Mouse (Mus musculus): ENCODE data around the gene Txndc12. TPM values are rescaled to one million over a fixed set of nuclear protein-coding genes. Genes with fewer than 3 reads are reported as not detected.

Gene Txndc12
- total and polyA plus RNA-seq, 3 experiments, result 45.5 to 62.3 (median 52.7) TPM

- DNase-seq (ENCODE audit: extremely low read depth), result no peak
- H3K4me2 ChIP-seq (ENCODE audit: insufficient read depth, low read depth, poor library complexity, severe bottlenecking), result peak overlapping the region; percentile 83
- H3K36me3 ChIP-seq (replicated peaks in 1 of 2; ENCODE audit: control insufficient read depth in 1 of 2, insufficient read depth in 1 of 2, low read length in 1 of 2), result peaks cover 4 to 22% of the 10 kb centered on the region in 2 experiments
- H3K4me3 ChIP-seq (replicated peaks in 1 of 3; ENCODE audit: low read depth in 2 of 3, low read length in 2 of 3, poor library complexity in 1 of 3), result peak overlapping the region; percentile 72 to 83 (median 76)
- in situ Hi-C loops (cut with MboI; ENCODE audit: low pct_ligation_motif_present, low pct_unique_long_range_greater_than_20kb, low sequenced_read_pairs), result no loop called here
- H3K27me3 ChIP-seq (replicated peaks), result no peaks in the 10 kb centered on the region
- H3K79me2 ChIP-seq (replicated peaks; ENCODE audit: control insufficient read depth, extremely low read depth, insufficient read depth, poor library complexity, severe bottlenecking), result peaks cover 47% of the 10 kb centered on the region
- TF ChIP-seq ELF1 (IDR thresholded peaks at IDR 0.05; ENCODE audit: low read depth, low read length) (no peak), JUN (IDR thresholded peaks at IDR 0.05; ENCODE audit: insufficient read depth, low read depth, low read length) (no peak), CTCF (conservative IDR thresholded peaks at IDR 0.05 in 1 of 2, IDR thresholded peaks at IDR 0.05 in 1 of 2; ENCODE audit: low read depth in 2 of 2, low read length in 2 of 2) (0 out of 4 replicates have a peak, but pooled peaks of 1 of the 2 experiments have one; percentile 3)
- H3K9ac ChIP-seq (ENCODE audit: insufficient read depth, low read depth), result peak overlapping the region; percentile 98
- dilution Hi-C loops (cut with MboI; ENCODE audit: extremely low pct_ligation_motif_present, extremely low pct_unique_long_range_greater_than_20kb, low sequenced_read_pairs), result no loop called here
- peak overlapping the region; percentile 98; the same call in 1 of the 2 replicates for H3K27ac ChIP-seq (ENCODE audit: insufficient read depth, low read depth)
- H3K4me1 ChIP-seq (ENCODE audit: control insufficient read depth in 1 of 2, insufficient read depth in 2 of 2), result peaks cover 0 to 42% of the 10 kb centered on the region in 2 experiments; a peak in 2 of 4 replicates
- no peaks in the 10 kb centered on the region for H3K9me3 ChIP-seq (replicated peaks; ENCODE audit: low read length)
These were observed 540 bp downstream of the Txndc12 start for GRCm38 (mm10) chr4:108834971-108835311.

- Histone ChIP-seq H3K4me3 (replicated peaks in 1 of 3; ENCODE audit: low read depth in 2 of 3, low read length in 2 of 3, poor library complexity in 1 of 3) (peak overlapping the region; percentile 72 to 83 (median 76)), H3K9ac (ENCODE audit: insufficient read depth, low read depth) (peak overlapping the region; percentile 98), H3K27me3 (replicated peaks) (no peaks in the 10 kb centered on the region), H3K4me2 (ENCODE audit: insufficient read depth, low read depth, poor library complexity, severe bottlenecking) (peak overlapping the region; percentile 83), H3K36me3 (replicated peaks in 1 of 2; ENCODE audit: control insufficient read depth in 1 of 2, insufficient read depth in 1 of 2, low read length in 1 of 2) (peaks cover 0 to 21% of the 10 kb centered on the region in 2 experiments), H3K9me3 (replicated peaks; ENCODE audit: low read length) (no peaks in the 10 kb centered on the region), H3K4me1 (ENCODE audit: control insufficient read depth in 1 of 2, insufficient read depth in 2 of 2) (peaks cover 0 to 38% of the 10 kb centered on the region in 2 experiments; a peak in 2 of 4 replicates), H3K27ac (ENCODE audit: insufficient read depth, low read depth) (no peak overlapping the region), H3K79me2 (replicated peaks; ENCODE audit: control insufficient read depth, extremely low read depth, insufficient read depth, poor library complexity, severe bottlenecking) (peaks cover 45% of the 10 kb centered on the region)
- no peak for TF ChIP-seq RAD21 (IDR thresholded peaks at IDR 0.05; ENCODE audit: low read depth, low read length)
- TF ChIP-seq POLR2A (IDR thresholded peaks at IDR 0.05; ENCODE audit: low read depth, low read length), result no peak
- TF ChIP-seq MYC (IDR thresholded peaks at IDR 0.05; ENCODE audit: low read depth, low read length), result no peak
- in situ Hi-C loops (cut with MboI; ENCODE audit: low pct_ligation_motif_present, low pct_unique_long_range_greater_than_20kb, low sequenced_read_pairs) (no loop called here), dilution Hi-C loops (cut with MboI; ENCODE audit: extremely low pct_ligation_motif_present, extremely low pct_unique_long_range_greater_than_20kb, low sequenced_read_pairs) (no loop called here)
- peak; percentile 29 for DNase-seq (ENCODE audit: extremely low read depth)
These were observed 1.1 kb downstream of the Txndc12 start for GRCm38 (mm10) chr4:108835496-108835895.

- TF ChIP-seq JUND (conservative IDR thresholded peaks at IDR 0.05; ENCODE audit: low read depth, low read length) (no peak), MAZ (IDR thresholded peaks at IDR 0.05; ENCODE audit: low read depth, low read length) (no peak), CTCF (conservative IDR thresholded peaks at IDR 0.05 in 1 of 2, IDR thresholded peaks at IDR 0.05 in 1 of 2; ENCODE audit: low read depth in 2 of 2, low read length in 2 of 2) (no peak), USF1 (IDR thresholded peaks at IDR 0.05; ENCODE audit: low read depth, low read length) (no peak), TBP (conservative IDR thresholded peaks at IDR 0.05; ENCODE audit: low read depth, low read length) (no peak), MEF2A (IDR thresholded peaks at IDR 0.05; ENCODE audit: borderline replicate concordance, low read depth, low read length) (no peak), ZNF384 (IDR thresholded peaks at IDR 0.05; ENCODE audit: low read depth, low read length) (no peak), ELF1 (IDR thresholded peaks at IDR 0.05; ENCODE audit: low read depth, low read length) (no peak), SIN3A (IDR thresholded peaks at IDR 0.05; ENCODE audit: low read length) (no peak), EP300 (IDR thresholded peaks at IDR 0.05; ENCODE audit: low read length) (no peak), MYC (IDR thresholded peaks at IDR 0.05; ENCODE audit: low read depth, low read length) (no peak), ZKSCAN1 (IDR thresholded peaks at IDR 0.05; ENCODE audit: borderline replicate concordance, low read depth, low read length) (no peak), TCF12 (IDR thresholded peaks at IDR 0.05; ENCODE audit: low read depth, low read length) (no peak), SMC3 (IDR thresholded peaks at IDR 0.05; ENCODE audit: low read depth, low read length) (no peak), KAT2A (IDR thresholded peaks at IDR 0.05; ENCODE audit: insufficient replicate concordance, low read length) (no peak), CHD2 (IDR thresholded peaks at IDR 0.05; ENCODE audit: low read length) (no peak), RCOR1 (conservative IDR thresholded peaks at IDR 0.05; ENCODE audit: low read depth, low read length) (no peak), ETS1 (conservative IDR thresholded peaks at IDR 0.05; ENCODE audit: low read depth, low read length) (no peak)
- H3K9me3 ChIP-seq (replicated peaks; ENCODE audit: low read length), result no peaks in the 10 kb centered on the region
- H3K36me3 ChIP-seq (replicated peaks in 1 of 2; ENCODE audit: control insufficient read depth in 1 of 2, insufficient read depth in 1 of 2, low read length in 1 of 2), result peaks cover 0 to 31% of the 10 kb centered on the region in 2 experiments
- no peak overlapping the region for H3K9ac ChIP-seq (ENCODE audit: insufficient read depth, low read depth)
- H3K27me3 ChIP-seq (replicated peaks), result no peaks in the 10 kb centered on the region
- no peak for DNase-seq (ENCODE audit: extremely low read depth)
- H3K79me2 ChIP-seq (replicated peaks; ENCODE audit: control insufficient read depth, extremely low read depth, insufficient read depth, poor library complexity, severe bottlenecking), result peaks cover 37% of the 10 kb centered on the region
- no peak overlapping the region for H3K4me3 ChIP-seq (replicated peaks in 1 of 3; ENCODE audit: low read depth in 2 of 3, low read length in 2 of 3, poor library complexity in 1 of 3)
- in situ Hi-C loops (cut with MboI; ENCODE audit: low pct_ligation_motif_present, low pct_unique_long_range_greater_than_20kb, low sequenced_read_pairs), result no loop called here
- no peak overlapping the region for H3K4me2 ChIP-seq (ENCODE audit: insufficient read depth, low read depth, poor library complexity, severe bottlenecking)
- H3K4me1 ChIP-seq (ENCODE audit: control insufficient read depth in 1 of 2, insufficient read depth in 2 of 2), result peaks cover 0 to 22% of the 10 kb centered on the region in 2 experiments; a peak in 2 of 4 replicates
- H3K27ac ChIP-seq (ENCODE audit: insufficient read depth, low read depth), result no peak overlapping the region
- dilution Hi-C loops (cut with MboI; ENCODE audit: extremely low pct_ligation_motif_present, extremely low pct_unique_long_range_greater_than_20kb, low sequenced_read_pairs), result no loop called here
These were observed 3.6 kb downstream of the Txndc12 start for GRCm38 (mm10) chr4:108838031-108838430.

Data from CH12.LX (cell line).